Mouse (Mus musculus) 3T3-L1 (cell line): ENCODE results near the gene Lmo7.
A peak's percentile ranks its signal among the peaks of the same experiment; 100 is the strongest.

Source experiments
- DNase-seq: peaks from one replicate; pipeline ENCODE4 v3.0.0-alpha.2; 2015; ENCODE audit warnings: low read depth, low spot score

The Lmo7 gene

GRCm38 (mm10) chr14:101836401-101836800 lies 106.6 kb downstream of the Lmo7 start:
- no peak for DNase-seq

GRCm38 (mm10) chr14:101837176-101837575 lies 107.4 kb downstream of the Lmo7 start:
- DNase-seq, result no peak

- DNase-seq, result peak; percentile 31
Measured at GRCm38 (mm10) chr14:101838231-101838839, 108.6 kb downstream of the Lmo7 start.

- no peak for DNase-seq
Measured at GRCm38 (mm10) chr14:101839771-101840731, 110.3 kb downstream of the Lmo7 start.

- DNase-seq, result no peak
Measured at GRCm38 (mm10) chr14:101841271-101841670, 111.5 kb downstream of the Lmo7 start.

- DNase-seq, result no peak
Measured at GRCm38 (mm10) chr14:101842521-101842920, 112.8 kb downstream of the Lmo7 start.

GRCm38 (mm10) chr14:101843443-101843842 lies 113.7 kb downstream of the Lmo7 start:
- DNase-seq, result no peak

- no peak for DNase-seq
Measured at GRCm38 (mm10) chr14:101844467-101844866, 114.7 kb downstream of the Lmo7 start.

- no peak for DNase-seq
Measured at GRCm38 (mm10) chr14:101846097-101846882, 116.5 kb downstream of the Lmo7 start.

GRCm38 (mm10) chr14:101847520-101847919 lies 117.8 kb downstream of the Lmo7 start:
- no peak for DNase-seq

GRCm38 (mm10) chr14:101852584-101853195 lies 122.9 kb downstream of the Lmo7 start:
- DNase-seq, result no peak

GRCm38 (mm10) chr14:101853207-101853606 lies 123.5 kb downstream of the Lmo7 start:
- DNase-seq, result no peak

- DNase-seq, result peak; percentile 47
Measured at GRCm38 (mm10) chr14:101853722-101854121, 124.0 kb downstream of the Lmo7 start.

- DNase-seq, result no peak
Measured at GRCm38 (mm10) chr14:101854226-101854625, 124.5 kb downstream of the Lmo7 start.

GRCm38 (mm10) chr14:101859305-101859886 lies 129.6 kb downstream of the Lmo7 start:
- DNase-seq, result no peak

GRCm38 (mm10) chr14:101862088-101862487 lies 132.3 kb downstream of the Lmo7 start:
- DNase-seq, result peak; percentile 8

GRCm38 (mm10) chr14:101867071-101867733 lies 137.4 kb downstream of the Lmo7 start:
- peak; percentile 41 for DNase-seq

- DNase-seq, result peak; percentile 59
Measured at GRCm38 (mm10) chr14:101869145-101869544, 139.4 kb downstream of the Lmo7 start.

GRCm38 (mm10) chr14:101869661-101870060 lies 139.9 kb downstream of the Lmo7 start:
- DNase-seq, result no peak

GRCm38 (mm10) chr14:101870171-101870902 lies 140.6 kb downstream of the Lmo7 start:
- peak; percentile 96 for DNase-seq
